Mouse (Mus musculus): ENCODE measurements around the gene Arfgap2.

The Arfgap2 gene

GRCm38 (mm10) chr2:91259493-91259892, 5.3 kb upstream of the Arfgap2 start:
- no peak for DNase-seq (ENCODE audit: low read depth, low spot score)

- DNase-seq (ENCODE audit: low read depth, low spot score): no peak
These were observed 798 bp upstream of the Arfgap2 start for GRCm38 (mm10) chr2:91263692-91264660.

GRCm38 (mm10) chr2:91268042-91268441, 3.3 kb downstream of the Arfgap2 start:
- DNase-seq (ENCODE audit: low read depth, low spot score): no peak

- DNase-seq (ENCODE audit: low read depth, low spot score): no peak
These were observed 3.9 kb downstream of the Arfgap2 start for GRCm38 (mm10) chr2:91268706-91269105.

- DNase-seq (ENCODE audit: low read depth, low spot score): no peak
These were observed 4.9 kb downstream of the Arfgap2 start for GRCm38 (mm10) chr2:91269687-91270133.

GRCm38 (mm10) chr2:91278749-91279371, 14.1 kb downstream of the Arfgap2 start:
- peak; percentile 82 for DNase-seq (ENCODE audit: low read depth, low spot score)

- no peak for DNase-seq (ENCODE audit: low read depth, low spot score)
These were observed 14.6 kb downstream of the Arfgap2 start for GRCm38 (mm10) chr2:91279372-91279755.

GRCm38 (mm10) chr2:91281366-91281765, 16.6 kb downstream of the Arfgap2 start:
- DNase-seq (ENCODE audit: low read depth, low spot score): peak; percentile 81

GRCm38 (mm10) chr2:91283972-91284371, 19.2 kb downstream of the Arfgap2 start:
- no peak for DNase-seq (ENCODE audit: low read depth, low spot score)

GRCm38 (mm10) chr2:91284375-91285199, 19.8 kb downstream of the Arfgap2 start:
- no peak for DNase-seq (ENCODE audit: low read depth, low spot score)

- DNase-seq (ENCODE audit: low read depth, low spot score): peak; percentile 77
These were observed 21.2 kb downstream of the Arfgap2 start for GRCm38 (mm10) chr2:91285885-91286505.

GRCm38 (mm10) chr2:91287563-91287962, 22.8 kb downstream of the Arfgap2 start:
- DNase-seq (ENCODE audit: low read depth, low spot score): no peak

GRCm38 (mm10) chr2:91291197-91292007, 26.6 kb downstream of the Arfgap2 start:
- peak; percentile 26 for DNase-seq (ENCODE audit: low read depth, low spot score)

GRCm38 (mm10) chr2:91294226-91294625, 29.5 kb downstream of the Arfgap2 start:
- peak; percentile 64 for DNase-seq (ENCODE audit: low read depth, low spot score)

GRCm38 (mm10) chr2:91295895-91296294, 31.1 kb downstream of the Arfgap2 start:
- DNase-seq (ENCODE audit: low read depth, low spot score): no peak

GRCm38 (mm10) chr2:91299156-91299555, 34.4 kb downstream of the Arfgap2 start:
- no peak for DNase-seq (ENCODE audit: low read depth, low spot score)

GRCm38 (mm10) chr2:91300784-91301183, 36.0 kb downstream of the Arfgap2 start:
- DNase-seq (ENCODE audit: low read depth, low spot score): no peak

GRCm38 (mm10) chr2:91301836-91302235, 37.1 kb downstream of the Arfgap2 start:
- no peak for DNase-seq (ENCODE audit: low read depth, low spot score)

GRCm38 (mm10) chr2:91302845-91303244, 38.1 kb downstream of the Arfgap2 start:
- no peak for DNase-seq (ENCODE audit: low read depth, low spot score)

GRCm38 (mm10) chr2:91305926-91306325, 41.2 kb downstream of the Arfgap2 start:
- DNase-seq (ENCODE audit: low read depth, low spot score): no peak

Measured in ZHBTc4 (cell line).